Mouse (Mus musculus) midbrain, embryonic 14.5 days (tissue): ENCODE measurements at regions not wholly inside any gene's neighbourhood (a gene's known extent, or its start where the extent isn't known, plus 50 kb on each side); places are given as distances from the start of the nearest gene placed in this dataset.

ENCODE experiments used
- ATAC-seq: fragments of 200-750 bp; cut with Nextera tagmentation; 2 replicates; pipeline ENCODE4 v1.8.0; 2017; ENCODE audit warnings: moderate number of reproducible peaks, moderate library complexity; ENCODE audit not compliant: low FRiP score, low TSS enrichment
- DNase-seq: peaks from one replicate; pipeline ENCODE4 v3.0.0-alpha.2; 2015
- H3K27ac ChIP-seq: fragments of 300-500 bp; sonication (generic); replicated peaks from 2 replicates; pipeline ENCODE4 v1.5.1; 2014; ENCODE audit warnings: mild to moderate bottlenecking, low read depth, low read length, moderate library complexity
- H3K27me3 ChIP-seq: fragments of 300-500 bp; sonication (generic); 2 replicates; pipeline ENCODE4 v1.6.1; 2014; ENCODE audit warnings: low read length, control low read depth, mixed read lengths; ENCODE audit not compliant: control insufficient read depth, insufficient read depth
- H3K36me3 ChIP-seq: fragments of 300-500 bp; sonication (generic); 2 replicates; pipeline ENCODE4 v1.6.1; 2014; ENCODE audit warnings: low read length, control low read depth; ENCODE audit not compliant: control insufficient read depth, insufficient read depth
- H3K4me1 ChIP-seq: fragments of 300-500 bp; sonication (generic); 2 replicates; pipeline ENCODE4 v1.6.1; 2014; ENCODE audit warnings: mild to moderate bottlenecking, antibody characterized with exemption, low read length, control low read depth; ENCODE audit not compliant: control insufficient read depth, insufficient read depth
- H3K4me2 ChIP-seq: fragments of 300-500 bp; sonication (generic); 2 replicates; pipeline ENCODE4 v1.6.1; 2014; ENCODE audit warnings: mild to moderate bottlenecking, low read length, moderate library complexity
- H3K4me3 ChIP-seq: fragments of 300-500 bp; sonication (generic); replicated peaks from 2 replicates; pipeline ENCODE4 v1.5.1; 2014; ENCODE audit warnings: low read depth, low read length
- H3K9ac ChIP-seq: fragments of 300-500 bp; sonication (generic); replicated peaks from 2 replicates; pipeline ENCODE4 v1.6.1; 2014; ENCODE audit warnings: mild to moderate bottlenecking, low read length, moderate library complexity
- H3K9me3 ChIP-seq: fragments of 300-500 bp; sonication (generic); 2 replicates; pipeline ENCODE4 v1.6.1; 2016; ENCODE audit warnings: low read length, control low read depth, mixed read lengths; ENCODE audit not compliant: control insufficient read depth
- WGBS: fragments of 180-500 bp; shearing (Covaris S2); extraction: QIAGEN DNeasy Blood & Tissue Kit; methylation state at CpG from one replicate; pipeline ENCODE4 v1.1.7; 2014; 5-methylcytosine and 5-hydroxymethylcytosine counted together

GRCm38 (mm10) chr13:32493309-32493708, 154.8 kb upstream of the Gmds start:
- no peak for ATAC-seq

DNA sequence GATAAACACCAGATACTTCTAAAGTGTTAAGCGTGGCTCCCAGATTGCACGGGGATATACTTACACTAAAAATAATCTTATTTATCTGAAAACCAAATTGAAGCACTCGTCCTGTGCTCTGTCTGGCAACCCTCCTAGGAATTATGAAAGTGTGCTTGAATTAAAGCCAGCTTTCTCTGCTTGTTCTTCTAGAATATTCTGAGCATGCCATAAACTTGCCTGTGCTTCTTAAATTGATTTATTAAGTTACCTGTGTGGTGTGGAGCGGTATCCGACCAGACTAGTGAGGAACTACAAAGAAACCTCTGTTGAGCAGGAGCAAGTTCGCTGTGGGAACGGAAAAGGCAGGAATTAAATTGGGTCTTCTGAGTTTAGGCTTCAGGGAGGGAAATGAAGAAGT, 154.0 kb upstream of the Gmds start:
- H3K4me2 ChIP-seq: no peak overlapping the region
- DNase-seq (no peak), ATAC-seq (no peak)
- no peaks in the 10 kb centered on the region for H3K27me3 ChIP-seq
- no peak overlapping the region for H3K4me3 ChIP-seq
- no peaks in the 10 kb centered on the region for H3K9me3 ChIP-seq
- WGBS: 85% methylated on average over 7 of the region's 7 CpGs
- no peak overlapping the region for H3K9ac ChIP-seq
- no peaks in the 10 kb centered on the region for H3K4me1 ChIP-seq
- H3K36me3 ChIP-seq: no peaks in the 10 kb centered on the region
- no peak overlapping the region for H3K27ac ChIP-seq

More at GRCm38 (mm10) chr13:32493309-32493708, 154.8 kb upstream of the Gmds start:
- WGBS: 31% methylated on average over 7 of the region's 7 CpGs
- no peak overlapping the region for H3K27ac ChIP-seq
- no peaks in the 10 kb centered on the region for H3K27me3 ChIP-seq
- no peaks in the 10 kb centered on the region for H3K4me1 ChIP-seq
- H3K9ac ChIP-seq: no peak overlapping the region
- H3K4me2 ChIP-seq: no peak overlapping the region
- DNase-seq: peak; percentile 68
- H3K36me3 ChIP-seq: no peaks in the 10 kb centered on the region
- H3K4me3 ChIP-seq: no peak overlapping the region
- H3K9me3 ChIP-seq: no peaks in the 10 kb centered on the region

DNA sequence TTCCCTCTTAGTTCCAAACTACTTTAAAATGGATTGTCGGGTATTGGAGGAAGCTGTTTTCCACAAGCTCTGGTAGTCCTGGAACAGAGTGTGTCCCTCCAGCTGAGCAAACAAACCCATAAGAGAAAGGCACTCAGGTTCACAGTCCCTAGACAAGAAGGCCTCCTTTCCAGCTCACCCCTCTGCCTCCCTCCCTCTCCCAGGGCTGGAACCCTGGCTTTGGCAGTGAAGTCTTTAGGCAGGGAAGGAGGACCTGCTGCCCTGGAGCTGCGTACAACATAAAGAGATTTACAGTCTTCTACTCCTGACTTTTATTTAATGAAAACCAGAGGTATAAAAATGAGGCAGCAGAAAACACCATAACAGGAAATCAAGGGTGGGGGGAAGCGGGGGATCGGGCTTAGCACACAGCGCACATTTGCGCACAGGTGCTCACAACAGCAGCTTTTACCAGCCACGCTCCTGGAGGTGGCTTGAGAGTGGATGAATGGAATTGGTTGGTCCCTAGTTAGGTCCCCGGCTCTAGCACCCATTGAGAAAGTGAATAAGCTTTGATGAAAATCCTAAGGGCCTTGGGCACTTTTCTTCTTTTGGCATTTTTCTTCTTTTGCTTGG, 143.0 kb upstream of the Gmds start:
- no peak for ATAC-seq
- no peak overlapping the region for H3K4me3 ChIP-seq
- no peaks in the 10 kb centered on the region for H3K9me3 ChIP-seq
- H3K27me3 ChIP-seq: no peaks in the 10 kb centered on the region
- DNase-seq: no peak
- H3K27ac ChIP-seq: no peak overlapping the region
- no peak overlapping the region for H3K9ac ChIP-seq
- H3K36me3 ChIP-seq: no peaks in the 10 kb centered on the region
- H3K4me1 ChIP-seq: no peaks in the 10 kb centered on the region
- H3K4me2 ChIP-seq: no peak overlapping the region
- 91% methylated on average over 8 of the region's 8 CpGs for WGBS

GRCm38 (mm10) chr13:32480029-32480428, 141.5 kb upstream of the Gmds start:
- no peak overlapping the region for H3K4me3 ChIP-seq
- H3K27ac ChIP-seq: no peak overlapping the region
- no peaks in the 10 kb centered on the region for H3K9me3 ChIP-seq
- no peak for ATAC-seq
- no peaks in the 10 kb centered on the region for H3K36me3 ChIP-seq
- no peak overlapping the region for H3K4me2 ChIP-seq
- no peak for DNase-seq
- H3K4me1 ChIP-seq: no peaks in the 10 kb centered on the region
- WGBS: 35% methylated on average over 4 of the region's 4 CpGs
- H3K9ac ChIP-seq: no peak overlapping the region
- H3K27me3 ChIP-seq: no peaks in the 10 kb centered on the region

DNA sequence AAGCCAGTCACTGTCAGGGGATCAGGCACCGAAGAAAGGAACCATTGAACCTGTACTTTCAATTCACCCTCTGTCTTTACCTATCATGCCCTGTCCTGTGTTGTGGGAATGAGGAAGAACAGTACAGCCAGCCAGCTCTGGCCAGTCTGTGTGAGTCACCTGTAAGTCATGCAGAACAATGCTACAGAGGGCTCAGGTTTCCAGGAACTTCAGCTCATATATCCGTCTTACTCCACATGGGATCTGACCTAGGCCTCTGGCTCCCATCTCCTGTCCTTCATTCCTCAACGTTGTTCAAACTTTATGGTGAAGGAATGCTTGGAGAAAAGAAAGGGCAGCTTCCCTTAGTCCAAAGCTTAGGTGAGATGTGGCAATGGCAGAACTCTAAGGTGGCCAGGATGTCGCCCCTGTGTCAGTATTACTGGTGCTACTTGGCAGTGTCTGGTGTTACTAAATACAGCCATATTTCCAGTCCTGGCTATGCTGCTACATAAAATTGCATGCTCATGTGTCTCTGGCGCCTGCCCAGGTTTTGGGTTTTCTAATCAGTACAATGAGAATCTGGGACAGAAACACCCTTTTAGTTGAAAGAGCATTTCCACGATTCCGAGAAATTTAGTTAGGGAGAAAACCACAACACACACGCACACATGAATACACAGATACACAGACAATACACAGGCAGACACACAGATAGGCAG, 140.7 kb upstream of the Gmds start:
- no peaks in the 10 kb centered on the region for H3K36me3 ChIP-seq
- 86% methylated on average over 8 of the region's 8 CpGs for WGBS
- H3K4me2 ChIP-seq: no peak overlapping the region
- H3K27ac ChIP-seq: no peak overlapping the region
- DNase-seq (no peak), ATAC-seq (no peak)
- H3K27me3 ChIP-seq: no peaks in the 10 kb centered on the region
- H3K9me3 ChIP-seq: no peaks in the 10 kb centered on the region
- no peak overlapping the region for H3K9ac ChIP-seq
- H3K4me1 ChIP-seq: 0 out of 2 replicates have a peak, but pooled peaks cover 2% of the 10 kb centered on the region
- no peak overlapping the region for H3K4me3 ChIP-seq

- Histone ChIP-seq H3K4me1 (no peaks in the 10 kb centered on the region), H3K9me3 (no peaks in the 10 kb centered on the region), H3K27me3 (no peaks in the 10 kb centered on the region), H3K4me3 (no peak overlapping the region), H3K27ac (no peak overlapping the region), H3K9ac (no peak overlapping the region), H3K36me3 (no peaks in the 10 kb centered on the region), H3K4me2 (no peak overlapping the region)
- DNase-seq (peak; percentile 28), ATAC-seq (no peak)
- WGBS: 11% methylated on average over 5 of the region's 5 CpGs
Measured at GRCm38 (mm10) chr13:32465787-32466186, 127.2 kb upstream of the Gmds start.

DNA sequence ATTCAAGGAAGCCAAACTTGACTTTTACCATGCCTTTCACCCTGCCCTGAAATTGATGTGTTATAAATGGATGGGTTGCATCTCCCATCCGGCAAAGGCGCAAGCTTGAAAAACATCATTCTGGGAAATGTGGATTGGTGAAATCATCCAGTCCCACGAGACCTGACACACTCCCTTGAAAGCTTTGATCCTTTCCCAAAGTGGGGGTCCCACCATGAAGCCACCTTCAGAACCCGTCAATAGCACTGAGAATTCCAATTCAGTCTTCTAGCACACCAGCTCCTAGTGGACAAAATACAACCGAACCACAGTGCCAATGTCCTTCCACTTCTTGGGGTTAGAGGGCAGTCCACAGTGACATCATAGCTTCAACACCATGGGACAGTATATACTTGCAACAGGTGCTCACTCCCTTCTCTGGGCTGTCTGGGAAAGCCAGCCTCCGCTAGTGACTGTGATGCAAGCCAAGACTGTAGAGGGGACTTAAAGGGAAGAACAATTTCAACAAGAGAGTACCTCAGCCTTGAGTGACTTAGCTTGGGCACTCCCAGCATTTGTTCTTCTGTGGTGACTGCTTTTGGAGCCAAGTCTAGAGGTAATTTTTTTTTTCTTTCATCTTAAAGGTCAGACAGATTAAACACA, 126.6 kb upstream of the Gmds start:
- Histone ChIP-seq H3K4me2 (no peak overlapping the region), H3K27ac (no peak overlapping the region), H3K4me1 (no peaks in the 10 kb centered on the region), H3K4me3 (no peak overlapping the region), H3K27me3 (no peaks in the 10 kb centered on the region), H3K36me3 (no peaks in the 10 kb centered on the region), H3K9ac (no peak overlapping the region), H3K9me3 (no peaks in the 10 kb centered on the region)
- ATAC-seq (no peak), DNase-seq (no peak)
- 91% methylated on average over 6 of the region's 6 CpGs for WGBS

- Histone ChIP-seq H3K9me3 (no peaks in the 10 kb centered on the region), H3K36me3 (no peaks in the 10 kb centered on the region), H3K27ac (no peak overlapping the region), H3K9ac (no peak overlapping the region), H3K27me3 (no peaks in the 10 kb centered on the region), H3K4me2 (no peak overlapping the region), H3K4me1 (no peaks in the 10 kb centered on the region), H3K4me3 (no peak overlapping the region)
- WGBS: 83% methylated on average over 11 of the region's 11 CpGs
- DNase-seq (no peak), ATAC-seq (no peak)
Measured at GRCm38 (mm10) chr13:32454419-32455146, 116.0 kb upstream of the Gmds start.
